Mouse (Mus musculus): ENCODE data around the gene Ndel1.

- TF ChIP-seq MYOG (IDR thresholded peaks at IDR 0.05; ENCODE audit: control insufficient read depth, extremely low read depth, insufficient read length) (no peak), CTCF (IDR thresholded peaks at IDR 0.05; ENCODE audit: control insufficient read depth, insufficient read depth, insufficient read length) (no peak)
Measured at GRCm38 (mm10) chr11:68907251-68907650, 35.6 kb upstream of the Ndel1 start.

Measured in C2C12 (cell line).